9 mouse cellular contexts compared by ENCODE assay signal in genomic region chr9:120914877-120915459, GRCm38 (mm10). TPM values are rescaled to one million over a fixed set of nuclear protein-coding genes. Genes with fewer than 3 reads are reported as not detected.
DNase-seq lines count a peak whose midpoint lies in the region; ATAC-seq and TF ChIP-seq lines count a peak whose summit lies in the region.
"Had no signal": no experiment of that assay in that cellular context is flagged by ENCODE, and none has a peak within 500 bp of the region (broad histone marks: within the 10 kb centered on the region; RNA-seq: fewer than 3 reads in every experiment).

No protein-coding gene starts in this region.

- H3K9me3 ChIP-seq in heart, embryonic 16.5 days (replicated peaks; ENCODE audit: control insufficient read depth, low read length), result 0 out of 2 replicates have a peak, but pooled peaks cover 5% of the 10 kb centered on the region
- no peaks in the 10 kb centered on the region for H3K9me3 ChIP-seq in liver, postnatal 0 days (ENCODE audit: low read length)

- 73% methylated on average over 14 of the region's 14 CpGs for WGBS in heart, embryonic 16.5 days
- WGBS in liver, postnatal 0 days (ENCODE audit: insufficient replicate concordance), result 48% methylated on average over 14 of the region's 14 CpGs

- no peaks in the 10 kb centered on the region for H3K4me1 ChIP-seq in heart, embryonic 16.5 days (ENCODE audit: control insufficient read depth, insufficient read depth, low read length)
- no peaks in the 10 kb centered on the region for H3K4me1 ChIP-seq in liver, postnatal 0 days (ENCODE audit: insufficient read depth)

- DNase-seq in CD8-positive naive resting alpha-beta T cell, adult 2 months (ENCODE audit: low read depth in 2 of 2, low spot score in 2 of 2), result peak; percentile 44 to 60
- DNase-seq in adrenal gland, adult 2 months, result peak; percentile 20
- DNase-seq in liver, postnatal 0 days, result peak; percentile 80
- DNase-seq in testis, postnatal 14 days (ENCODE audit: low spot score), result peak; percentile 54
- DNase-seq in right cerebral cortex, postnatal 4 days, result no peak
- DNase-seq in right cerebral cortex, adult 18-20 months, result no peak

- TF ChIP-seq EP300 in liver, postnatal 0 days (IDR thresholded peaks at IDR 0.05; ENCODE audit: low read depth), result peak; percentile 80

- no peak overlapping the region for H3K4me3 ChIP-seq in heart, embryonic 16.5 days (ENCODE audit: low read length)
- no peak overlapping the region for H3K4me3 ChIP-seq in liver, postnatal 0 days (ENCODE audit: low read depth, low read length)
- H3K4me3 ChIP-seq: erythroblast, embryonic 14.5 days had no signal

- peak; percentile 68 for ATAC-seq in heart, embryonic 16.5 days (replicated peaks; ENCODE audit: extremely low read depth, insufficient read depth, low FRiP score)
- ATAC-seq in liver, postnatal 0 days, result peak; percentile 87
- ATAC-seq in cerebellum, adult (ENCODE audit: insufficient number of reproducible peaks, low FRiP score, low TSS enrichment), result no peak

- H3K9ac ChIP-seq in heart, embryonic 16.5 days (ENCODE audit: low read length), result no peak overlapping the region
- no peak overlapping the region for H3K9ac ChIP-seq in liver, postnatal 0 days (replicated peaks)

- H3K4me2 ChIP-seq in heart, embryonic 16.5 days (ENCODE audit: low read depth, low read length), result no peak overlapping the region
- H3K4me2 ChIP-seq in liver, postnatal 0 days (ENCODE audit: low read depth, low read length), result no peak overlapping the region

- no peaks in the 10 kb centered on the region for H3K27me3 ChIP-seq in heart, embryonic 16.5 days (ENCODE audit: control insufficient read depth, insufficient read depth, low read length)
- H3K27me3 ChIP-seq in liver, postnatal 0 days (ENCODE audit: insufficient read depth, low read length), result no peaks in the 10 kb centered on the region

- H3K27ac ChIP-seq in heart, embryonic 16.5 days (ENCODE audit: low read length), result peak overlapping the region; percentile 62
- no peak overlapping the region for H3K27ac ChIP-seq in liver, postnatal 0 days (ENCODE audit: low read depth)

- TF ChIP-seq CTCF in liver, postnatal 0 days (IDR thresholded peaks at IDR 0.05; ENCODE audit: low read depth), result peak; percentile 70

- H3K36me3 ChIP-seq in heart, embryonic 16.5 days (ENCODE audit: control insufficient read depth, insufficient read depth), result no peaks in the 10 kb centered on the region
- H3K36me3 ChIP-seq in liver, postnatal 0 days (replicated peaks; ENCODE audit: insufficient read depth, low read length), result no peaks in the 10 kb centered on the region

RNA-seq across cellular contexts. Expression of gene Ctnnb1, which starts 14.0 kb away (rescaled TPM):
- total RNA-seq in adrenal gland, adult 2 months (2021), result 100 to 1,000 TPM; 723 to 888 TPM
- polyA plus RNA-seq in adrenal gland, adult 2 months (2012; rRNA removed), result 78.3 and 197 TPM in 2 replicates
- polyA plus RNA-seq in heart, embryonic 16.5 days (2015; fragmentation: Nextera tagmentation; extraction: Ambion mirVana), result 357 TPM in 2 replicates
- polyA plus RNA-seq in liver, postnatal 0 days (2015; fragmentation: Nextera tagmentation; extraction: Ambion mirVana), result 66.5 and 72.7 TPM in 2 replicates

Comparison
In these comparisons a context has a peak if more than half of its experiments do, and no peak if none do; other contexts are left out.
1. DNase-seq: peak in CD8-positive naive resting alpha-beta T cell, adult 2 months (2 of 2), adrenal gland, adult 2 months (single experiment), liver, postnatal 0 days (single experiment) and testis, postnatal 14 days (single experiment); none in right cerebral cortex, postnatal 4 days (single experiment) and right cerebral cortex, adult 18-20 months (single experiment).